Mouse (Mus musculus) lung, postnatal 36 days (tissue): Measurements from ENCODE around the gene Tctn3.

Source experiments
- DNase-seq: peaks from one replicate; pipeline ENCODE4 v3.0.0; 2022; ENCODE audit warnings: mixed read lengths

The Tctn3 gene

GRCm38 (mm10) chr19:40611830-40612506 lies at the start of gene Tctn3, which contains the start of gene Entpd1:
TSS of gene Tctn3 (minus strand) at chr19:40612233.
TSS of gene Entpd1 (plus strand) at chr19:40612366.
- peak; percentile 97 for DNase-seq

- DNase-seq = peak; percentile 82
Observed at GRCm38 (mm10) chr19:40661108-40661507, 49.1 kb upstream of the Tctn3 start.

- DNase-seq = no peak
Observed at GRCm38 (mm10) chr19:40660510-40660909, 48.5 kb upstream of the Tctn3 start.

GRCm38 (mm10) chr19:40659651-40660478 lies 47.8 kb upstream of the Tctn3 start:
- DNase-seq = peak; percentile 75

GRCm38 (mm10) chr19:40658935-40659334 lies 46.9 kb upstream of the Tctn3 start:
- DNase-seq = peak; percentile 88

- DNase-seq = peak; percentile 55
Observed at GRCm38 (mm10) chr19:40658281-40658680, 46.2 kb upstream of the Tctn3 start.

- DNase-seq = no peak
Observed at GRCm38 (mm10) chr19:40656207-40656606, 44.2 kb upstream of the Tctn3 start.

GRCm38 (mm10) chr19:40650090-40650489 lies 38.1 kb upstream of the Tctn3 start:
- DNase-seq = peak; percentile 72

GRCm38 (mm10) chr19:40647319-40648158 lies 35.5 kb upstream of the Tctn3 start:
- peak; percentile 63 for DNase-seq

- DNase-seq = no peak
Observed at GRCm38 (mm10) chr19:40646379-40646778, 34.3 kb upstream of the Tctn3 start.

- DNase-seq = no peak
Observed at GRCm38 (mm10) chr19:40643846-40644245, 31.8 kb upstream of the Tctn3 start.

- DNase-seq = no peak
Observed at GRCm38 (mm10) chr19:40640799-40641198, 28.8 kb upstream of the Tctn3 start.

- DNase-seq = no peak
Observed at GRCm38 (mm10) chr19:40639729-40640304, 27.8 kb upstream of the Tctn3 start.

GRCm38 (mm10) chr19:40638582-40638981 lies 26.5 kb upstream of the Tctn3 start:
- no peak for DNase-seq

GRCm38 (mm10) chr19:40637601-40638000 lies 25.6 kb upstream of the Tctn3 start:
- peak; percentile 69 for DNase-seq

- peak; percentile 77 for DNase-seq
Observed at GRCm38 (mm10) chr19:40637091-40637490, 25.1 kb upstream of the Tctn3 start.

- no peak for DNase-seq
Observed at GRCm38 (mm10) chr19:40633144-40633543, 21.1 kb upstream of the Tctn3 start.

GRCm38 (mm10) chr19:40632668-40633067 lies 20.6 kb upstream of the Tctn3 start:
- DNase-seq = no peak

- DNase-seq = no peak
Observed at GRCm38 (mm10) chr19:40632193-40632592, 20.2 kb upstream of the Tctn3 start.

GRCm38 (mm10) chr19:40630606-40631005 lies 18.6 kb upstream of the Tctn3 start:
- DNase-seq = peak; percentile 61

- peak; percentile 45 for DNase-seq
Observed at GRCm38 (mm10) chr19:40630096-40630495, 18.1 kb upstream of the Tctn3 start.

- DNase-seq = no peak
Observed at GRCm38 (mm10) chr19:40628950-40629349, 16.9 kb upstream of the Tctn3 start.

GRCm38 (mm10) chr19:40625935-40626334 lies 13.9 kb upstream of the Tctn3 start:
- DNase-seq = no peak
